Mouse (Mus musculus) neural tube, postnatal 0 days (tissue): ENCODE results near the gene Smarcd3. TPM values are rescaled to one million over a fixed set of nuclear protein-coding genes. Genes with fewer than 3 reads are reported as not detected.

Experiments
- microRNA counts: library from miRNA; unstranded; fragments of <30 nt; microRNA quantifications from one replicate; lab custom pipeline; 2015
- microRNA-seq: library from miRNA; unstranded; fragments of <30 nt; microRNA quantifications from one replicate; pipeline ENCODE4, GENCODE M21; 2016
- polyA plus RNA-seq: library from polyadenylated mRNA; unstranded; fragments of >200 nt; fragmentation: Nextera tagmentation; extraction: Ambion mirVana; gene quantifications from 2 replicates; pipeline ENCODE4 v1.2.1, GENCODE M21; 2015

The Smarcd3 gene
- polyA plus RNA-seq: 160 and 164 TPM in 2 replicates

GRCm38 (mm10) chr5:24623986-24624821, at the start of gene Smarcd3:
Gene Smarcd3 (minus strand): TSS chr5:24624411.

GRCm38 (mm10) chr5:24586547-24587199, 37.5 kb downstream of the Smarcd3 start, which contains the start of gene Chpf2:
Gene Chpf2 (plus strand): TSS chr5:24586741.

GRCm38 (mm10) chr5:24577183-24577929, 46.9 kb downstream of the Smarcd3 start, which contains the start of gene Abcf2:
Gene Abcf2 (minus strand): TSS chr5:24577467.

DNA sequence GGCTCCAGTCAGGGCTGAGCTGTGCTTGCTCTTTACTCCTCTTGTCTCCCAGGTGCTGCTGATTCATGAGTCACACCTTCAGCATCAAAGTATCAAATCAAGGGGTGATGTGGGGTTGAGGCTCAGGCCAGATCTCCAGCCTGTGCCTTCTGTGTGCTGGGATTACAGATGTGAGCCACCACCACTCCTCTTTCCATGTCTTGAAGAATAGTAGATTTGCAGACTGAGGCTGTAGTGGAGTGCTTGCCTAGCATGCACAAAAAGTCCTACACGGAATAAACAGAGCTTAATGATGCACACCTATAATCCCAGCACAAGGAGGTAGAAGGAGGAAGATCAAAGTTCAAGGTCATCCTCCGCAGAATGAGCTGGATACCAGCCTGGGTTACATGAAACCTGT, 67.5 kb downstream of the Smarcd3 start, which contains the start of gene 4931409K22Rik:
Gene 4931409K22Rik (minus strand): TSS at position 101 of the 400 bp plus-strand sequence.

MicroRNAs encoded within 50 kb of the gene (microRNA counts, 519-probe panel; counts per million panel counts)
- 40.5 counts per million for microRNA mmu-miR-671-3p (lab: Ali Mortazavi, UCI)
- 40.5 counts per million for microRNA mmu-miR-671-5p (lab: Ali Mortazavi, UCI)

Small RNAs within 50 kb of the gene (microRNA-seq; reads per million reads assigned to microRNA genes)
- 343 reads per million, percentile 63 among the genes with 10 or more reads in this experiment for gene Mir671

Other genes with a start within 250 kb of the Smarcd3 start
- gene Atg9b, start 232.3 kb downstream of the Smarcd3 start, polyA plus RNA-seq: 7.9 and 8.3 TPM in 2 replicates
- gene Abcb8, start 230.7 kb downstream of the Smarcd3 start, polyA plus RNA-seq: 42.9 and 49.7 TPM in 2 replicates
- 0.39 and 1.7 TPM in 2 replicates for gene Asic3, start 211.0 kb downstream of the Smarcd3 start, polyA plus RNA-seq
- gene Cdk5, start 200.9 kb downstream of the Smarcd3 start, polyA plus RNA-seq: 168 and 174 TPM in 2 replicates
- 13.8 and 15.3 TPM in 2 replicates for gene Slc4a2, start 200.6 kb downstream of the Smarcd3 start, polyA plus RNA-seq
- gene Fastk, start 179.1 kb downstream of the Smarcd3 start, polyA plus RNA-seq: 94.2 and 114 TPM in 2 replicates
- 50.6 and 57.4 TPM in 2 replicates for gene Tmub1, start 176.6 kb downstream of the Smarcd3 start, polyA plus RNA-seq
- 156 and 161 TPM in 2 replicates for gene Agap3, start 172.2 kb downstream of the Smarcd3 start, polyA plus RNA-seq
- gene Gbx1, start 97.2 kb downstream of the Smarcd3 start, polyA plus RNA-seq: 10.1 and 10.9 TPM in 2 replicates
- 0.13 and 0.36 TPM in 2 replicates for gene Asb10, start 83.4 kb downstream of the Smarcd3 start, polyA plus RNA-seq
- 0.08 and 0.13 TPM in 2 replicates for gene 4931409K22Rik, start 67.6 kb downstream of the Smarcd3 start, polyA plus RNA-seq
- 62.4 and 65.5 TPM in 2 replicates for gene Abcf2, start 46.9 kb downstream of the Smarcd3 start, polyA plus RNA-seq
- gene Chpf2, start 37.7 kb downstream of the Smarcd3 start, polyA plus RNA-seq: 22.6 and 26.3 TPM in 2 replicates
- 38.0 and 39.7 TPM in 2 replicates for gene Nub1, start 61.1 kb upstream of the Smarcd3 start, polyA plus RNA-seq
- gene Wdr86, start 106.3 kb upstream of the Smarcd3 start, polyA plus RNA-seq: 3.3 and 5.0 TPM in 2 replicates
- 3.0 and 4.5 TPM in 2 replicates for gene Crygn, start 133.6 kb upstream of the Smarcd3 start, polyA plus RNA-seq
- gene Rheb, start 218.2 kb upstream of the Smarcd3 start, polyA plus RNA-seq: 263 and 296 TPM in 2 replicates